Mouse (Mus musculus) hindbrain, embryonic 16.5 days (tissue): ENCODE results near the gene Rrm2. TPM values are rescaled to one million over a fixed set of nuclear protein-coding genes. Genes with fewer than 3 reads are reported as not detected.

Experiments used
- ATAC-seq: fragments of 200-750 bp; cut with Nextera tagmentation; 2 replicates; pipeline ENCODE4 v1.8.0; 2017; ENCODE audit warnings: moderate TSS enrichment, moderate library complexity
- H3K27ac ChIP-seq: fragments of 300-500 bp; sonication (generic); 2 replicates; pipeline ENCODE4 v1.5.1; 2014; ENCODE audit warnings: low read depth, mild to moderate bottlenecking, control low read depth, low read length, moderate library complexity
- H3K27me3 ChIP-seq: fragments of 300-500 bp; sonication (generic); replicated peaks from 2 replicates; pipeline ENCODE4 v1.6.1; 2014; ENCODE audit warnings: low read length; ENCODE audit not compliant: control insufficient read depth, insufficient read depth
- H3K36me3 ChIP-seq: fragments of 300-500 bp; sonication (generic); 2 replicates; pipeline ENCODE4 v1.6.1; 2014; ENCODE audit warnings: mild to moderate bottlenecking, low read length, moderate library complexity, mixed read lengths; ENCODE audit not compliant: control insufficient read depth, insufficient read depth
- H3K4me1 ChIP-seq: fragments of 300-500 bp; sonication (generic); 2 replicates; pipeline ENCODE4 v1.6.1; 2014; ENCODE audit warnings: low read depth, low read length; ENCODE audit not compliant: control insufficient read depth, insufficient read depth
- H3K4me2 ChIP-seq: fragments of 300-500 bp; sonication (generic); 2 replicates; pipeline ENCODE4 v1.6.1; 2014; ENCODE audit warnings: mild to moderate bottlenecking, low read length, control low read depth, moderate library complexity
- H3K4me3 ChIP-seq: fragments of 300-500 bp; sonication (generic); 2 replicates; pipeline ENCODE4 v1.5.1; 2014; ENCODE audit warnings: mild to moderate bottlenecking, low read length, control low read depth, moderate library complexity
- H3K9ac ChIP-seq: fragments of 300-500 bp; sonication (generic); 2 replicates; pipeline ENCODE4 v1.6.1; 2014; ENCODE audit warnings: low read depth, mild to moderate bottlenecking, control low read depth, low read length, moderate library complexity
- H3K9me3 ChIP-seq: fragments of 300-500 bp; sonication (generic); 2 replicates; pipeline ENCODE4 v1.6.1; 2014; ENCODE audit warnings: mild to moderate bottlenecking, low read length, moderate library complexity; ENCODE audit not compliant: control insufficient read depth
- WGBS: fragments of 180-500 bp; shearing (Covaris S2); extraction: QIAGEN DNeasy Blood & Tissue Kit; methylation state at CpG from one replicate; pipeline ENCODE4 v1.1.7; 2014; 5-methylcytosine and 5-hydroxymethylcytosine counted together
- polyA plus RNA-seq: library from polyadenylated mRNA; unstranded; fragments of >200 nt; fragmentation: Nextera tagmentation; extraction: Ambion mirVana; gene quantifications from 2 replicates; pipeline ENCODE4 v1.2.1, GENCODE M21; 2015

The Rrm2 gene
- polyA plus RNA-seq = 54.2 and 66.2 TPM in 2 replicates

DNA sequence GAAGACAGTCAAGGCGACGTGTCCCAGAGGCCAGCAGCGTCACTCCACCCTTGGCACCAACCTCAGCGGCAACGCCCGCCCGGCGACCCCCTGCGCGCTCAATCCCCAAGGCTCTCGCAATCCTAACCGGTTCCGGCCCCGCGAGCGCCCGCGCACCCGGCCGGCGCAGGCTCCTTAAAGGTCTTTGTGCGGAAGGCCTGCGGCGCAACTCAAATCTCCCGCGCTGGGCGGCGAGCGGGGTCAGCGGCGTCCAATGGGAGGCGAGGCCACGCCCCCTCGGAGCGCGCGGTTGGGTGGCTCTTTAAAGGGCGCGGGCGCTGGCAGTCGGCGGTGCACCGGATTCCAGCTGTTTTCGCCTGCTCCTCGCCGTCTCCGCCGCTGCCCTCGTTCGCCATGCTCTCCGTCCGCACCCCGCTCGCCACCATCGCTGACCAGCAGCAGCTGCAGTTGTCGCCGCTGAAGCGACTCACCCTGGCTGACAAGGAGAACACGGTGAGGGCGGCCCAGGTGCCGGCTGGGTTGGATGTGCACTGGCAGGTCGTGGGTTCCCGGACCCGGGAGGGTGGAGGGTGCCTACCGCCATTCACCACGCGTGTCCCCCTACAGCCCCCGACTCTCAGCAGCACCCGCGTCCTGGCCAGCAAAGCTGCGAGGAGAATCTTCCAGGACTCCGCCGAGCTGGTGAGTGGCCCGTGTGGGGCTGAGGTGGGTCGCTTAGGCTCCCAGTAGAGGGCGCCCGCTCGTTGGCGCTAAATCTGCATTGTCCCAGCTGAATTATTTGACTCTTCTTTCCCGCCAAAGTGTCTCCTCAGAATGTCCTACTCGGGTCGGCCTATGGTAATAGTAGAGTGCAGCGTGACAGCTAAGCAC lies at the start of gene Rrm2:
Rrm2 (plus strand) TSS at position 288 of the 870 bp plus-strand sequence.
- Histone ChIP-seq H3K4me1 (peaks cover 19% of the 10 kb centered on the region), H3K27me3 (peaks cover 2% of the 10 kb centered on the region; the same call in 1 of the 2 replicates), H3K36me3 (no peaks in the 10 kb centered on the region), H3K4me3 (peak within 1 kb of the TSS; percentile 86), H3K27ac (peak within 1 kb of the TSS; percentile 77), H3K9me3 (no peaks in the 10 kb centered on the region), H3K9ac (peak within 1 kb of the TSS; percentile 86), H3K4me2 (peak within 1 kb of the TSS; percentile 94)
- WGBS = under 1% methylated on average over 81 of the region's 83 CpGs
- ATAC-seq = peak; percentile 90

GRCm38 (mm10) chr12:24658998-24659397 lies 49.0 kb upstream of the Rrm2 start:
- ATAC-seq = no peak
- Histone ChIP-seq H3K4me3 (no peak overlapping the region), H3K27me3 (no peaks in the 10 kb centered on the region), H3K36me3 (peaks cover 14% of the 10 kb centered on the region), H3K4me2 (no peak overlapping the region), H3K9me3 (no peaks in the 10 kb centered on the region), H3K9ac (no peak overlapping the region), H3K4me1 (peaks cover 15% of the 10 kb centered on the region), H3K27ac (no peak overlapping the region)
- 92% methylated on average over 4 of the region's 4 CpGs for WGBS

- Histone ChIP-seq H3K4me1 (peaks cover 15% of the 10 kb centered on the region), H3K9me3 (no peaks in the 10 kb centered on the region), H3K4me2 (no peak overlapping the region), H3K36me3 (peaks cover 11% of the 10 kb centered on the region), H3K27ac (no peak overlapping the region), H3K9ac (no peak overlapping the region), H3K4me3 (no peak overlapping the region), H3K27me3 (no peaks in the 10 kb centered on the region)
- WGBS = 89% methylated on average over 9 of the region's 9 CpGs
- ATAC-seq = no peak
These were observed 48.1 kb upstream of the Rrm2 start for GRCm38 (mm10) chr12:24659923-24660322.

- Histone ChIP-seq H3K27me3 (no peaks in the 10 kb centered on the region), H3K27ac (no peak overlapping the region), H3K4me3 (no peak overlapping the region), H3K9ac (no peak overlapping the region), H3K4me2 (no peak overlapping the region), H3K9me3 (no peaks in the 10 kb centered on the region), H3K36me3 (peaks cover 3% of the 10 kb centered on the region; the same call in 1 of the 2 replicates), H3K4me1 (peaks cover 10% of the 10 kb centered on the region)
- no peak for ATAC-seq
- WGBS = 89% methylated on average over 4 of the region's 4 CpGs
These were observed 46.9 kb upstream of the Rrm2 start for GRCm38 (mm10) chr12:24661100-24661499.

DNA sequence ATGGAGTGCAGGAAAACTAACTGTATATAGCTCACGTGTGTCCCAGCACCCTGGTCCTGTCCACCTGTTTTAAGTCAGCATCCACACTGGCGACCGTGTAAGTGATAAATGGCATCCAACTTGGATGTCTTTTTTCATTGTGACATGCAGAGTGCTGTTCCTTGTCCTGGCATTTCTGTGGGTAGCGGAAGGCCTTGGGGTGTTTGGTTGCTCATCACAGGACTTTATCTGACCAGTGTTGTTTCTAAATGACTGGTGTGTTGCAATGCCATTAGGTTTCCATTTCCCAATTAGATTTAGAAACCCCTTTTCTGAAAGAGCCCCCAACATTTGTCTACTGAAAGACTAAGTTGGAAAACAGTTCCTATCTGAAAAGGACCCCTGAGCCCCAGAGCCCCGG lies 45.9 kb upstream of the Rrm2 start:
- Histone ChIP-seq H3K4me2 (no peak overlapping the region), H3K36me3 (peaks cover 2% of the 10 kb centered on the region; the same call in 1 of the 2 replicates)
- WGBS = 89% methylated on average over 5 of the region's 5 CpGs

DNA sequence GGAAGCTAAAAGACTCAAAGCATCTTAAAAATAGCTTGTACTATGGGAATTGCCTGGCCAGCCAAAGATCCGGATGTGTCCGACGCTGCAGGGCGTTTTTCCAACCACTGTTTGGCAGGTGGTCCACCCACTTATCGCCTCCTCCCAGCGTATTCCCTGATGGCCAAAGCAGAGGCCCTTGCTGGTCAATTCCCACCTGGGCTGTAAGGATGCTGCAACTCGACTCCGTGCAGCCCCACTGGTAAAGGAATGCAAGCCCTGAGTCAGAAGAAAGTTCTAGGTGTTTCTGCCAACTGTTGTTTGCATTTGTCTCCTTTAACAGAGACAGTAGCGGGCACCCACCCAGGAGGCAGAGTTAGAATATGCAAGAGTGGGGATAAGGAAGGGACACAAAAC lies 27.9 kb upstream of the Rrm2 start:
- ATAC-seq = no peak; the same call in 1 of the 2 replicates
- Histone ChIP-seq H3K9ac (peak overlapping the region; percentile 84; the same call in 1 of the 2 replicates), H3K4me1 (peaks cover 17% of the 10 kb centered on the region), H3K27ac (no peak overlapping the region), H3K27me3 (peaks cover 8% of the 10 kb centered on the region), H3K9me3 (no peaks in the 10 kb centered on the region), H3K4me3 (peak overlapping the region; percentile 73), H3K4me2 (peak overlapping the region; percentile 96), H3K36me3 (no peaks in the 10 kb centered on the region)
- WGBS = 13% methylated on average over 9 of the region's 9 CpGs

More for the DNA sequence above, 45.9 kb upstream of the Rrm2 start:
- Histone ChIP-seq H3K27me3 (no peaks in the 10 kb centered on the region), H3K4me3 (no peak overlapping the region), H3K4me1 (no peaks in the 10 kb centered on the region), H3K9me3 (no peaks in the 10 kb centered on the region), H3K9ac (no peak overlapping the region), H3K27ac (no peak overlapping the region)
- ATAC-seq = no peak

GRCm38 (mm10) chr12:24680492-24681285 lies 27.4 kb upstream of the Rrm2 start:
- Histone ChIP-seq H3K36me3 (no peaks in the 10 kb centered on the region), H3K4me3 (peak overlapping the region; percentile 73), H3K4me1 (peaks cover 17% of the 10 kb centered on the region), H3K9me3 (no peaks in the 10 kb centered on the region), H3K4me2 (peak overlapping the region; percentile 96), H3K27me3 (peaks cover 8% of the 10 kb centered on the region), H3K27ac (0 out of 2 replicates have a peak overlapping the region, but pooled peaks have one; percentile 23), H3K9ac (peak overlapping the region; percentile 84)
- WGBS = 2% methylated on average over 52 of the region's 61 CpGs
- peak; percentile 79 for ATAC-seq

DNA sequence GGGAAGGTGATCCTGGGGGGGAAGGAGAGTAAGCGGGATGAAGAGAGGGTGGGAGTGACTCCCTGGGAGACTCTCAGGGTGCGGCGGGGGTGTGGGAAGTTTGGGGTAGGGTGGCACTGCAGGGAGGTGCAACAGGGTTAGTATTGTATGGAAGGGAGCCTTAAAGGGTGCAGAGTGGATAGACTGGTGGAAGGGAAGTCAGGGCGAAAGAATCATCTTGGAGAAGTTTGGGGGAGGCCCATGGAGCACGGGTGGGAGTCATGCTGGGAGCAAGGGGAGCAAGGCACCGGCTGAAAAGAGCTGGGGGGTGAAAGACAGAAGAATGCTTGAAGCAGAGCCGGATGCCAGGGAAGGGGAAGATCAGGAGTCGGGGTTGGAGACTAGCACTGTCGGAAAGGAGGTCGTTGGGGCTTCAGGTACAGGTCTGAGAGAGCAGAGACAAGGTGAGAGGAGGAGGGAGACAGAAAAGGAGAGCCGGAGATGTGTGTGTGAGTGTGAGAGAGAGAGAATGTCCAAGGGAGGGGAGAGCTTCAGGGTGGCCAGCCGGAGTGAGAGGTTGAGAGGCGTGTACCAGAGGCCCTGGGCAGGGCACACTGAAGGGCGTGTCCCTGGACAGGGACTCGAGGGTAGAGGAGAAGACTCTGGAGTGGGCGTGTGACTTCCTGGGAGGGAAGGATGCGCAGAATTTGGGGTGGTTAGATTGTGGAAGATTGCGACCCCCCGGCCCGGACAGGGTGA lies 26.6 kb upstream of the Rrm2 start, which contains the start of gene Cys1:
Cys1 (minus strand) TSS at position 528 of the 738 bp plus-strand sequence.
- Histone ChIP-seq H3K9me3 (no peaks in the 10 kb centered on the region), H3K36me3 (no peaks in the 10 kb centered on the region), H3K27ac (0 out of 2 replicates have a peak within 1 kb of the TSS, but pooled peaks have one; percentile 23)

More for the DNA sequence above, 26.6 kb upstream of the Rrm2 start, which contains the start of gene Cys1:
- ATAC-seq = peak; percentile 55
- Histone ChIP-seq H3K4me2 (peak within 1 kb of the TSS; percentile 96), H3K27me3 (peaks cover 8% of the 10 kb centered on the region), H3K4me3 (peak within 1 kb of the TSS; percentile 73), H3K9ac (peak within 1 kb of the TSS; percentile 84), H3K4me1 (peaks cover 17% of the 10 kb centered on the region)
- 4% methylated on average over 20 of the region's 20 CpGs for WGBS
